Mouse (Mus musculus): ENCODE data around the gene Ccdc15. TPM values are rescaled to one million over a fixed set of nuclear protein-coding genes. Genes with fewer than 3 reads are reported as not detected.
"Not testable (repeated sequence)": the region's sequence is repeated elsewhere in the genome, so short reads cannot be mapped to it uniquely, and the experiment has no call there.

The Ccdc15 gene
- total RNA-seq, 2 experiments from 2014 or later: 1.2 to 1.3 TPM

- no peak for DNase-seq
Observed at GRCm38 (mm10) chr9:37351266-37351665, 3.0 kb upstream of the Ccdc15 start.

GRCm38 (mm10) chr9:37349050-37349449 is 818 bp upstream of the Ccdc15 start:
- DNase-seq: no peak

DNA sequence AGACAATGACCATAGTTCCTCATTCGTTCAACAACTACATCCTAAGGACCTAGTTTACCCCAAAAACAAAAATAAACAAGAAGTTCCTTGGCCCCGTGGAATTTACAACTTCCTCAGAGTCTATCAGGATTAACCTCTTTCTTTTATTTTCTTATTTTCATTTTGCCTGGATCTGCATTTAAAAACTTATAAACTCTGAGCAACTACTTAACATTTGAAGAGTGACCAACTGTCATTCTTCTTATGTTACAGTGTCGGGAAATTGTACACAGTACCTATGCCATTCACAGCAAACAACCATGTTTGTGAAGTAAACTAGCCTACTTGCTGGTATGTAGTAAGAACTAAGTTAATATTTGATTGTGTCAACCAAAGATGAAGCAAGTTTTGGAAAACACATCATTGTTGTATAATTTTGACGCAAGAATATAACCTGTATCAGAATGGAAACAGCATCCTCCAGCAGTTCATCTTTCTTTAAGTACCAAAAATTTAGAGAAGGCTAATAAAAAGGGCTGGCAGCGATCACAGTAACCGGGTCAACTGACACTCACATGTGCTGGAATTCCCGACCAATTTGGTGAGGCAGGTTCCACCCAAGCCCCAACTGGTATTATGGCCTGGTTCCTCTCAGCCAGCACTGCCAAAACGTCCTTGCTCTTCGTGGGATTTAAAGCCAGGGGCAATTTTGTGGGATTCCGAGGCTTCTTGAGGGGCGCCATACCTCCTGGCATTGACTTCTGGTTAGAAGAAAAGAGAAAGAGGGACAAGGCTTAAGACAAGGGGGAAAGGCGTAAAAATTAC is 846 bp downstream of the Ccdc15 start:
- no peak for DNase-seq

- DNase-seq: no peak
Observed at GRCm38 (mm10) chr9:37345406-37345805, 2.8 kb downstream of the Ccdc15 start.

GRCm38 (mm10) chr9:37329456-37329855 is 18.8 kb downstream of the Ccdc15 start:
- DNase-seq: no peak

- DNase-seq: no peak
Observed at GRCm38 (mm10) chr9:37301720-37302119, 46.5 kb downstream of the Ccdc15 start.

DNA sequence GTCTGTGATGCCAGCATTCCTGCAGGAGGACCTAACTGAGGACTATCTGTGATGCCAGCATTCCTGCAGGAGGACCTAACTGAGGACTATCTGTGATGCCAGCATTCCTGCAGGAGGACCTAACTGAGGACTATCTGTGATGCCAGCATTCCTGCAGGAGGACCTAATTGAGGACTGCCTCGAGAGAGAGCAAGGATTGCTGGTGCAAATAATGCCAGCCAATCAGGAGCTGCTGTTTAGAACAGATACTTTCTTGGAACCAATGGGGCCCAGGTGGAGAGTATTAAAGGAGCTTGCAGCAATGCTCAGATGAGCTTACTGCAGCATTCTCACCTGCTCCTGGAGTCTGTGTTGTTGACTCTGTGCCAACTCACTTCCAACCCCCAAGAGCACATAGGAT is 47.7 kb downstream of the Ccdc15 start:
- not testable (repeated sequence) for DNase-seq

GRCm38 (mm10) chr9:37295586-37295985 is 52.6 kb downstream of the Ccdc15 start:
- DNase-seq: no peak

DNA sequence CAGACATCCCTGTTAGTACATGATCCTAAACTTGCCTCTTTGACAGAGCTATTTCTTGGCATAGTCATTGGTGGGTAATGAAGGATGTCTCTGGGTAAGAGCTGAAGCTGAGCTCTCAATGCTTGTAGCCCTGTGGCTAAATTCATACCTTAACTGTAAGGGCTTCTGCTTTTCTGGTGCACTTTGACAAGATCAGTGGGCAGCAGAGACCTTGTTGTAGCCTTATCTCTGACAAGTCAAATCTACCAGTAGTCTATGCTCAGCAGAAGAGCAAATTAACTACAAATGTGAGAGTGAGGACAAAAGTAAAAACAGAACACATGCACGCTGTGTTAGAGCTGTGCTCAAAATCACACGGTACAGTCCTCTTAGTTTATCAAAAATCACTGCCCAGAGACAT is 81.6 kb downstream of the Ccdc15 start:
- no peak for DNase-seq

DNA sequence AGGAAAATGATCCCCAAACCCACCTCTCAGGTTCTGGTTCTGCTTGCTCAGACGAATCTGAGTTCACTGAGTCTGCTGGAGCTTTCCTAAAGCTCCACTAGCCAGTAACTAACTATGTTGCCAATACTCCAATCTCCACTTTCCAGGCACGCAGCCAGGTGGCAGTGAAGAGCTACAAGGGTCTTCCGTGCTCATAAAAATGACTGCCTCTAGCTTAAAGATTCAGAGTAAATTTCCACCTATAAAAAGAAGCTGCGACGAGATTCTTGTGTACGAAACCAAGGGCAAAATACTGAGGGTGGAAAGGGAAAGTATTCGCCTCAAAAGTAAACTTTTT is 92.4 kb downstream of the Ccdc15 start:
- no peak for DNase-seq

GRCm38 (mm10) chr9:37255149-37255888 is 92.9 kb downstream of the Ccdc15 start, which contains the start of gene Slc37a2:
Gene Slc37a2 (minus strand): TSS chr9:37255738.
- peak; percentile 74 for DNase-seq

- DNase-seq: no peak
Observed at GRCm38 (mm10) chr9:37254531-37255110, 93.6 kb downstream of the Ccdc15 start.

GRCm38 (mm10) chr9:37250631-37251030 is 97.6 kb downstream of the Ccdc15 start:
- no peak for DNase-seq

- DNase-seq: no peak
Observed at GRCm38 (mm10) chr9:37249976-37250375, 98.3 kb downstream of the Ccdc15 start.

DNA sequence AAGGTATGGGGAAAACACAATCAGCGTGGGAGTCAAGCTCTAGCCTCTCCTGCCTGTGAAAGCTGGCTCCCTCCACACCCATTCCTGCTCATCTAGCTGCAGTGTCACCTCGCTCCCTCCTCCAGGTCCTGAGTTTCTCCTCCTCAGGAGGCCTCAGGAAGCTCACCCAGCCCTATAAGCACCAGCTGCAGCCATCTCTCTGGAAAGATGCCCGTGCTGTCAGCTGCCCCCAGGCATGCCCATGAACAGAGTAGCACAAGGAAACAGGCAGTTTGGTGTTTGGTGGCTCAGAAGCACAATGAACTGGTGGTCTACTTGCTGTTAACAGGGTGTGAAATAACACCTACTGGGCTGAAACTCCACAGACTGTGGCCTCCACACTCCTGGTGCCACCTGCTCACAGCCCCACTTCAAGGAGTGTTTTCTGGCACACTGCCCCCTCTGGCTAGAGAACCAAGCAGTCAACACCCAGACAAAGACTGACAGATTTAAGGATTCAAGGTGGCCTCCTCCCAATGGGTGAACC is 99.8 kb downstream of the Ccdc15 start:
- no peak for DNase-seq

DNA sequence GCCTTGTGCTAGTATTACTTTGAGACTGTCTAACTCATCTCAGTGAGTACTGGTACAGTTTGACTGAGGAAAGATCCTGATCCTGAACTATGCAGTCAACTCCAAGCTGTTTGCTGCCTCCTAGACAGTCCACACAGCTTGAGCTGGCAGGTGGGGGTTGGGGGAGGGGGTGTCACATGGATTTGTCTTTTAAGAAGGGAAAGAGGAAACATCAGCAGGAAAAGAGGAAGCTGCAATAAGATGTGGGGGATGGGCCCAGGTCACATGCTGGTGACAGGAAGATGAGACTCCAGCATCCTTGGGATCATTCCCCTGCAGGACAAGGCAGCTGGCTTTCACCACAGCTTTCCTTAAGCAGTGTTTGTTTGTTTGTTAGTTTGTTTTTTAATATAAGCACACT is 100.8 kb downstream of the Ccdc15 start:
- peak; percentile 40 for DNase-seq

- DNase-seq: no peak
Observed at GRCm38 (mm10) chr9:37245810-37246209, 102.4 kb downstream of the Ccdc15 start.

GRCm38 (mm10) chr9:37245404-37245803 is 102.8 kb downstream of the Ccdc15 start:
- DNase-seq: no peak

GRCm38 (mm10) chr9:37244600-37244999 is 103.6 kb downstream of the Ccdc15 start:
- DNase-seq: no peak

GRCm38 (mm10) chr9:37242764-37243163 is 105.5 kb downstream of the Ccdc15 start:
- no peak for DNase-seq

DNA sequence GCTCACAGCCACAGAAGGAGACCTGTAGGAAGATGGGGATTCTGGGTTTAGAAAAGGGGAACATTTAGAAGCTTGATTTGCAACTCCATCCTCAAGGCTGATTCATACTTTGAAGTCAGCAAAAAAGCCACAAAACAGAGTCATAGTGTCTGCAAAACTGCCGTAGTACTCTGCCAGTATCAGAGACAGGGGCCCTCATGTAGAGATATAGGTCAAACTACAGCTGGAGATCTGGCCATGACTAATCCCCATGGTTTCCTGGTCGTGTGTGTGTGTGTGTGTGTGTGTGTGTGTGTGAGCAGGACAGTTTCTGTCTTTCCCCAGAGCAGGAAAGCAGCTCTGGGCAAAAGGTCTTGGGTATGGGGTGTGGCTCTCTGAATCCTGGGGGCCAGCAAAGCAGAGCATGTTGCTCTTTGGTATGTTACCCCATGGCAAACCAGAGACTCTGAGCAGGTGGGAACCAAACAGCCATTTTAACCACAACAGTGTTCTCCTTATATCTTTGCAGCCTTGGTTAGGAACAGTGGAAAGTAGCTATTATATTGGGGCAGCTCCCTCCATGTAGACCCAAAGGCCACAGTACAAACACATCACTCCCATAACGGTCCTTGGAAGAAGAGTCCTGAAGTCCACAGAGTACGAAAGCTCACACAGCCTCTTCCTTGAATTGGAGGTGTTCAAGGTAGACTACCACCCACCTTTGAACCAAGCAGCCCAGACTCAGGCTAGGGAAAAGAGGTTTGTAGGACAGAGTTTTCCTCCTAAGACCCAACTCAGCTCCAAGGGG is 112.1 kb downstream of the Ccdc15 start:
- DNase-seq: no peak
